Mouse (Mus musculus) heart, embryonic 14.5 days (tissue): ENCODE data around the gene Cyyr1. TPM values are rescaled to one million over a fixed set of nuclear protein-coding genes. Genes with fewer than 3 reads are reported as not detected.

Experiments
- ATAC-seq: fragments of 200-750 bp; cut with Nextera tagmentation; 2 replicates; pipeline ENCODE4 v1.8.0; 2017; ENCODE audit warnings: low read depth, moderate TSS enrichment; ENCODE audit not compliant: insufficient number of reproducible peaks, insufficient read depth, low FRiP score
- H3K27ac ChIP-seq, 2 experiments: fragments of 200-500 bp in 1 of 2; fragments of 300-500 bp in 1 of 2; sonication (generic) in 1 of 2; replicated peaks in 1 of 2; 2 replicates each; pipeline ENCODE4 v1.5.1; 2012 to 2014; ENCODE audit warnings: low read depth in 2 of 2, low read length in 2 of 2, control low read depth in 1 of 2, mild to moderate bottlenecking in 1 of 2, mixed read lengths in 1 of 2; ENCODE audit not compliant: control insufficient read depth in 1 of 2, insufficient read depth in 1 of 2
- H3K27me3 ChIP-seq: fragments of 300-500 bp; sonication (generic); 2 replicates; pipeline ENCODE4 v1.6.1; 2014; ENCODE audit warnings: mild to moderate bottlenecking, low read length, control low read depth; ENCODE audit not compliant: control insufficient read depth, insufficient read depth
- H3K36me3 ChIP-seq: fragments of 300-500 bp; sonication (generic); 2 replicates; pipeline ENCODE4 v1.6.1; 2014; ENCODE audit warnings: mild to moderate bottlenecking, control low read depth, low read length, mixed read lengths; ENCODE audit not compliant: control insufficient read depth, insufficient read depth
- H3K4me1 ChIP-seq, 2 experiments: fragments of 200-500 bp in 1 of 2; fragments of 300-500 bp in 1 of 2; sonication (generic) in 1 of 2; 2 replicates each; pipeline ENCODE4 v1.6.1; 2012 to 2014; ENCODE audit warnings: low read length in 2 of 2, control low read depth in 1 of 2, mixed read lengths in 1 of 2; ENCODE audit not compliant: control insufficient read depth in 2 of 2, insufficient read depth in 2 of 2
- H3K4me2 ChIP-seq: fragments of 300-500 bp; sonication (generic); 2 replicates; pipeline ENCODE4 v1.6.1; 2014; ENCODE audit warnings: mild to moderate bottlenecking, low read length
- H3K4me3 ChIP-seq, 2 experiments: fragments of 200-500 bp in 1 of 2; fragments of 300-500 bp in 1 of 2; sonication (generic) in 1 of 2; 2 replicates each; pipeline ENCODE4 v1.5.1; 2012 to 2014; ENCODE audit warnings: low read length in 2 of 2, mild to moderate bottlenecking in 2 of 2, control low read depth in 1 of 2, low read depth in 1 of 2, moderate library complexity in 1 of 2; ENCODE audit not compliant: control insufficient read depth in 1 of 2, insufficient read depth in 1 of 2
- H3K9ac ChIP-seq: fragments of 300-500 bp; sonication (generic); 2 replicates; pipeline ENCODE4 v1.6.1; 2014; ENCODE audit warnings: mild to moderate bottlenecking, low read length
- H3K9me3 ChIP-seq: fragments of 300-500 bp; sonication (generic); 2 replicates; pipeline ENCODE4 v1.6.1; 2016; ENCODE audit warnings: low read length, control low read depth; ENCODE audit not compliant: control insufficient read depth
- WGBS: fragments of 180-500 bp; shearing (Covaris S2); extraction: QIAGEN DNeasy Blood & Tissue Kit; methylation state at CpG from one replicate; pipeline ENCODE4 v1.1.7; 2014; 5-methylcytosine and 5-hydroxymethylcytosine counted together
- polyA plus RNA-seq: library from polyadenylated mRNA; unstranded; fragments of >200 nt; fragmentation: Nextera tagmentation; extraction: Ambion mirVana; gene quantifications from 2 replicates; pipeline ENCODE4 v1.2.1, GENCODE M21; 2014

The Cyyr1 gene
- polyA plus RNA-seq, 1 experiment from 2014 or later = 5.6 TPM

GRCm38 (mm10) chr16:85470057-85470456 lies 83.1 kb downstream of the Cyyr1 start:
- no peaks in the 10 kb centered on the region for H3K4me1 ChIP-seq
- H3K9ac ChIP-seq = no peak overlapping the region
- ATAC-seq = no peak
- no peak overlapping the region for H3K4me3 ChIP-seq
- no peak overlapping the region for H3K4me2 ChIP-seq
- no peaks in the 10 kb centered on the region for H3K36me3 ChIP-seq
- no peaks in the 10 kb centered on the region for H3K9me3 ChIP-seq
- 90% methylated on average over 4 of the region's 4 CpGs for WGBS
- H3K27me3 ChIP-seq = no peaks in the 10 kb centered on the region
- no peak overlapping the region for H3K27ac ChIP-seq

GRCm38 (mm10) chr16:85455043-85455442 lies 98.2 kb downstream of the Cyyr1 start:
- 79% methylated on average over 1 of the region's 1 CpGs for WGBS
- no peak overlapping the region for H3K9ac ChIP-seq

GRCm38 (mm10) chr16:85446306-85446705 lies 106.9 kb downstream of the Cyyr1 start:
- no peak for ATAC-seq
- Histone ChIP-seq H3K9ac (no peak overlapping the region), H3K4me1 (no peaks in the 10 kb centered on the region; a peak in 1 of 4 replicates), H3K4me2 (no peak overlapping the region), H3K9me3 (no peaks in the 10 kb centered on the region), H3K4me3 (no peak overlapping the region), H3K36me3 (no peaks in the 10 kb centered on the region), H3K27me3 (no peaks in the 10 kb centered on the region), H3K27ac (no peak overlapping the region)
- 62% methylated on average over 1 of the region's 1 CpGs for WGBS

More at GRCm38 (mm10) chr16:85455043-85455442, 98.2 kb downstream of the Cyyr1 start:
- no peak for ATAC-seq
- no peaks in the 10 kb centered on the region for H3K4me1 ChIP-seq
- no peaks in the 10 kb centered on the region for H3K36me3 ChIP-seq
- no peak overlapping the region for H3K4me2 ChIP-seq
- H3K27me3 ChIP-seq = no peaks in the 10 kb centered on the region
- H3K27ac ChIP-seq = no peak overlapping the region
- no peak overlapping the region for H3K4me3 ChIP-seq
- H3K9me3 ChIP-seq = no peaks in the 10 kb centered on the region

- ATAC-seq = no peak
- H3K4me3 ChIP-seq = no peak overlapping the region
- H3K9me3 ChIP-seq = no peaks in the 10 kb centered on the region
- WGBS = 55% methylated on average over 3 of the region's 3 CpGs
- H3K9ac ChIP-seq = no peak overlapping the region
- no peaks in the 10 kb centered on the region for H3K36me3 ChIP-seq
- H3K4me1 ChIP-seq = no peaks in the 10 kb centered on the region; a peak in 1 of 4 replicates
- H3K27me3 ChIP-seq = no peaks in the 10 kb centered on the region
- no peak overlapping the region for H3K27ac ChIP-seq
- H3K4me2 ChIP-seq = no peak overlapping the region
Measured at GRCm38 (mm10) chr16:85445801-85446200, 107.4 kb downstream of the Cyyr1 start.

GRCm38 (mm10) chr16:85435427-85435826 lies 117.8 kb downstream of the Cyyr1 start:
- 76% methylated on average over 2 of the region's 2 CpGs for WGBS
- no peaks in the 10 kb centered on the region for H3K9me3 ChIP-seq
- H3K36me3 ChIP-seq = no peaks in the 10 kb centered on the region
- no peak overlapping the region for H3K27ac ChIP-seq
- no peak for ATAC-seq
- H3K4me1 ChIP-seq = no peaks in the 10 kb centered on the region
- H3K4me3 ChIP-seq = no peak overlapping the region
- no peak overlapping the region for H3K9ac ChIP-seq
- no peaks in the 10 kb centered on the region for H3K27me3 ChIP-seq
- H3K4me2 ChIP-seq = no peak overlapping the region

GRCm38 (mm10) chr16:85429173-85429572 lies 124.0 kb downstream of the Cyyr1 start:
- Histone ChIP-seq H3K9me3 (no peaks in the 10 kb centered on the region), H3K36me3 (no peaks in the 10 kb centered on the region), H3K4me2 (no peak overlapping the region), H3K27ac (no peak overlapping the region), H3K9ac (no peak overlapping the region), H3K27me3 (no peaks in the 10 kb centered on the region), H3K4me1 (no peaks in the 10 kb centered on the region), H3K4me3 (no peak overlapping the region)
- 33% methylated on average over 3 of the region's 3 CpGs for WGBS
- no peak for ATAC-seq

GRCm38 (mm10) chr16:85422889-85423288 lies 130.3 kb downstream of the Cyyr1 start:
- Histone ChIP-seq H3K27me3 (no peaks in the 10 kb centered on the region), H3K9ac (no peak overlapping the region), H3K4me3 (no peak overlapping the region), H3K27ac (no peak overlapping the region), H3K36me3 (no peaks in the 10 kb centered on the region), H3K4me2 (no peak overlapping the region), H3K4me1 (no peaks in the 10 kb centered on the region), H3K9me3 (no peaks in the 10 kb centered on the region)
- no peak for ATAC-seq
- WGBS = 69% methylated on average over 2 of the region's 2 CpGs

GRCm38 (mm10) chr16:85415415-85415814 lies 137.8 kb downstream of the Cyyr1 start:
- ATAC-seq = peak; percentile 47; the same call in 1 of the 2 replicates
- no peak overlapping the region for H3K4me3 ChIP-seq
- H3K27ac ChIP-seq = no peak overlapping the region
- no peak overlapping the region for H3K9ac ChIP-seq
- H3K9me3 ChIP-seq = no peaks in the 10 kb centered on the region
- H3K4me1 ChIP-seq = peaks cover 0 to 4% of the 10 kb centered on the region in 2 experiments; a peak in 2 of 4 replicates
- no peak overlapping the region for H3K4me2 ChIP-seq
- H3K27me3 ChIP-seq = no peaks in the 10 kb centered on the region
- H3K36me3 ChIP-seq = no peaks in the 10 kb centered on the region
- WGBS = 78% methylated on average over 3 of the region's 3 CpGs
